Mouse (Mus musculus) hindbrain, postnatal 0 days (tissue): ENCODE measurements at regions not wholly inside any gene's neighbourhood (a gene's known extent, or its start where the extent isn't known, plus 50 kb on each side); places are given as distances from the start of the nearest gene placed in this dataset.

Experiments
- ATAC-seq: fragments of 200-750 bp; cut with Nextera tagmentation; 2 replicates; pipeline ENCODE4 v1.8.0; 2017; ENCODE audit warnings: mild to moderate bottlenecking, moderate TSS enrichment, moderate library complexity
- DNase-seq: peaks from one replicate; pipeline ENCODE4 v3.0.0-alpha.2; 2015; ENCODE audit warnings: low spot score
- H3K27ac ChIP-seq: fragments of 300-500 bp; sonication (generic); 2 replicates; pipeline ENCODE4 v1.5.1; 2014; ENCODE audit warnings: mild to moderate bottlenecking
- H3K27me3 ChIP-seq: fragments of 300-500 bp; sonication (generic); 2 replicates; pipeline ENCODE4 v1.6.1; 2014; ENCODE audit warnings: low read length, mixed read lengths; ENCODE audit not compliant: insufficient read depth
- H3K36me3 ChIP-seq: fragments of 300-500 bp; sonication (generic); 2 replicates; pipeline ENCODE4 v1.6.1; 2014; ENCODE audit warnings: low read length, mixed read lengths; ENCODE audit not compliant: insufficient read depth
- H3K4me1 ChIP-seq: fragments of 300-500 bp; sonication (generic); 2 replicates; pipeline ENCODE4 v1.6.1; 2014; ENCODE audit warnings: antibody characterized with exemption, low read length, mixed read lengths; ENCODE audit not compliant: insufficient read depth
- H3K4me2 ChIP-seq: fragments of 300-500 bp; sonication (generic); 2 replicates; pipeline ENCODE4 v1.6.1; 2014; ENCODE audit warnings: low read depth, mild to moderate bottlenecking, low read length, moderate library complexity, mixed read lengths
- H3K4me3 ChIP-seq: fragments of 300-500 bp; sonication (generic); 2 replicates; pipeline ENCODE4 v1.5.1; 2014; ENCODE audit warnings: low read length
- H3K9ac ChIP-seq: fragments of 300-500 bp; sonication (generic); replicated peaks from 2 replicates; pipeline ENCODE4 v1.6.1; 2014; ENCODE audit warnings: mild to moderate bottlenecking, low read length, moderate library complexity, mixed read lengths
- H3K9me3 ChIP-seq: fragments of 300-500 bp; sonication (generic); 2 replicates; pipeline ENCODE4 v1.6.1; 2016; ENCODE audit warnings: low read length, mixed read lengths
- CTCF ChIP-seq: IDR thresholded peaks from 2 replicates; pipeline ENCODE4 v1.5.1; 2016; ENCODE audit warnings: antibody characterized with exemption, control low read depth, low read depth
- WGBS: fragments of 180-500 bp; shearing (Covaris S2); extraction: QIAGEN DNeasy Blood & Tissue Kit; methylation state at CpG from one replicate; pipeline ENCODE4 v1.1.7; 2014; 5-methylcytosine and 5-hydroxymethylcytosine counted together

DNA sequence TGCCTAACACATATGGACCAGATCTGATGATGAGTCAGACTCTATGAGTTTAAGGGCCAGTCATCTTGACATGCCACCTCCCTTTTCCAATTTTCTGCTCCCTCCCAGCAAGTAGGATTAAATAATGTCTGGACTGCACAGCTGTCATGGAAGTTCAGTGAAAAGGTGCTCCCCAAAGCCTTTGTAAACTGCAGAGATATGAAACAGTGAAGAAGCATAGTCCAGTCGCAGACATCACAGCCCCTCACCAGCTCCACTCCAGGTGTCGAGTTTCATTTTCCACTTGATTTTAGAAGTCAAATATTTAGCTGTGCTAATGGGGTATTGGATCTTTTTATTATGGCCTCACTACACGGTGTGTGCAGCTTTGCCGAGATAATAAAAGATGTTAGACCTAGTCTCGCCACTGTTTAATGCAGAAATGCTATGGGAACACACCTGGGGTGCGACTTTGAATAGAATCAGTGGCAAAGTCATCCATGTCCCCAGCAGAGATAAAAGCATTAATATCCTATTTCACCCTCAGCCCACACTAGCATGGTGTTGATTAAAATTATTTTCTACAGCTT lies 66.0 kb upstream of the Brinp1 start:
- no peak for DNase-seq
- no peak for ATAC-seq
- 68% methylated on average over 6 of the region's 6 CpGs for whole genome bisulfite sequencing
- H3K4me3 ChIP-seq: no peak overlapping the region
- no peak for TF ChIP-seq CTCF
- no peaks in the 10 kb centered on the region for H3K4me1 ChIP-seq
- H3K9me3 ChIP-seq: no peaks in the 10 kb centered on the region
- H3K36me3 ChIP-seq: no peaks in the 10 kb centered on the region
- no peaks in the 10 kb centered on the region for H3K27me3 ChIP-seq
- no peak overlapping the region for H3K27ac ChIP-seq
- no peak overlapping the region for H3K9ac ChIP-seq
- no peak overlapping the region for H3K4me2 ChIP-seq

DNA sequence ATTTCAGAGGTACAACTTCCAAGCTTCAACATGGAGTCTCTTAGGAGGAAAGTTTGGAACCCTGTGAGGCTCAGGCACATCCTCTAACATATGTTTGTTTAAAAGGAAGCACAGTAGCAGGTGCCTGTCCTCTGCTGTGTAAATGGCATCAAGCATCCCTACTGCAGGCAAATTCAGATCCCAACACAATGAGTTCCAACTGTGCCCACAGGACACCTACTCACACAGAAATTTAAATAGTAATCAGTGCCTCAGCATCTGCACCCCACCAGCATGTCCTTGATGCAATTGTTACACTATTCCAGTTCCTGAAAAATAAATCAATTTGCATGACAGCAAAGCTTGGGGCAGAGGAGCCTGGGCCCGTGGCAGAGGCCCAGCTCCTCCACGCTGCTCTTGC lies 61.2 kb upstream of the Brinp1 start:
- DNase-seq (no peak), ATAC-seq (no peak)
- TF ChIP-seq CTCF: no peak
- H3K27me3 ChIP-seq: no peaks in the 10 kb centered on the region
- H3K27ac ChIP-seq: no peak overlapping the region
- no peaks in the 10 kb centered on the region for H3K4me1 ChIP-seq
- no peak overlapping the region for H3K4me3 ChIP-seq
- H3K36me3 ChIP-seq: no peaks in the 10 kb centered on the region
- 32% methylated on average over 2 of the region's 2 CpGs for WGBS
- no peak overlapping the region for H3K4me2 ChIP-seq
- no peaks in the 10 kb centered on the region for H3K9me3 ChIP-seq
- H3K9ac ChIP-seq: no peak overlapping the region
